Mouse (Mus musculus) liver, embryonic 14.5 days (tissue): ENCODE data around the gene Sh3bgr. TPM values are rescaled to one million over a fixed set of nuclear protein-coding genes. Genes with fewer than 3 reads are reported as not detected.

Experiments
- ATAC-seq: fragments of 200-750 bp; cut with Nextera tagmentation; 2 replicates; pipeline ENCODE4 v1.8.0; 2017; ENCODE audit warnings: moderate number of reproducible peaks, mild to moderate bottlenecking, moderate library complexity; ENCODE audit not compliant: insufficient read depth
- DNase-seq, 3 experiments: peaks; one replicate each; pipeline ENCODE4 v3.0.0-alpha.2; 2012 to 2013; ENCODE audit warnings: low read depth in 3 of 3, low spot score in 3 of 3
- H3K27ac ChIP-seq: fragments of 300-500 bp; sonication (generic); 2 replicates; pipeline ENCODE4 v1.5.1; 2014; ENCODE audit warnings: moderate library complexity, mild to moderate bottlenecking, control low read depth, inconsistent platforms
- H3K27me3 ChIP-seq: fragments of 300-500 bp; sonication (generic); 2 replicates; pipeline ENCODE4 v1.6.1; 2014; ENCODE audit warnings: mild to moderate bottlenecking, low read length, moderate library complexity; ENCODE audit not compliant: control insufficient read depth, insufficient read depth
- H3K36me3 ChIP-seq: fragments of 300-500 bp; sonication (generic); replicated peaks from 2 replicates; pipeline ENCODE4 v1.6.1; 2014; ENCODE audit warnings: low read depth; ENCODE audit not compliant: control insufficient read depth, insufficient read depth
- H3K4me1 ChIP-seq, 2 experiments: fragments of 200-500 bp in 1 of 2; fragments of 300-500 bp in 1 of 2; sonication (generic) in 1 of 2; replicated peaks; 2 replicates each; pipeline ENCODE4 v1.6.1; 2012 to 2014; ENCODE audit warnings: antibody characterized with exemption in 1 of 2, inconsistent platforms in 1 of 2, low read length in 1 of 2; ENCODE audit not compliant: control insufficient read depth in 2 of 2, insufficient read depth in 2 of 2
- H3K4me2 ChIP-seq: fragments of 300-500 bp; sonication (generic); 2 replicates; pipeline ENCODE4 v1.6.1; 2014; ENCODE audit warnings: low read depth, mild to moderate bottlenecking, control low read depth, moderate library complexity
- H3K4me3 ChIP-seq, 2 experiments: fragments of 200-500 bp in 1 of 2; fragments of 300-500 bp in 1 of 2; sonication (generic) in 1 of 2; 2 replicates each; pipeline ENCODE4 v1.5.1; 2012 to 2014; ENCODE audit warnings: low read depth in 2 of 2, low read length in 2 of 2, mild to moderate bottlenecking in 2 of 2, control low read depth in 1 of 2, inconsistent platforms in 1 of 2, moderate library complexity in 1 of 2; ENCODE audit not compliant: insufficient read depth in 1 of 2
- H3K9ac ChIP-seq: fragments of 300-500 bp; sonication (generic); replicated peaks from 2 replicates; pipeline ENCODE4 v1.6.1; 2014; ENCODE audit warnings: mild to moderate bottlenecking, control low read depth, moderate library complexity
- H3K9me3 ChIP-seq: fragments of 300-500 bp; sonication (generic); 2 replicates; pipeline ENCODE4 v1.6.1; 2016; ENCODE audit warnings: low read length, mixed read lengths; ENCODE audit not compliant: control insufficient read depth
- CTCF ChIP-seq: IDR thresholded peaks from 2 replicates; pipeline ENCODE4 v1.5.1; 2016; ENCODE audit warnings: antibody characterized with exemption, low read depth, control low read depth
- EP300 ChIP-seq: IDR thresholded peaks from 2 replicates; pipeline ENCODE4 v1.6.1; 2016; ENCODE audit warnings: antibody characterized with exemption, low read depth
- WGBS: fragments of 180-500 bp; shearing (Covaris S2); extraction: QIAGEN DNeasy Blood & Tissue Kit; methylation state at CpG from one replicate; pipeline ENCODE4 v1.1.7; 2014; ENCODE audit not compliant: insufficient replicate concordance; 5-methylcytosine and 5-hydroxymethylcytosine counted together
- polyA plus RNA-seq, 2 experiments: library from polyadenylated mRNA; depleted of rRNA in 1 of 2; stranded (reverse) in 1 of 2; unstranded in 1 of 2; fragments of >200 nt; fragmentation: Nextera tagmentation in 1 of 2; extraction: Ambion mirVana in 1 of 2; gene quantifications; 2 replicates each; pipeline versions ENCODE4 v1.2.1 to v1.2.3; 2012 to 2014

Sh3bgr gene
- polyA plus RNA-seq, 2 experiments, result 0.29 to 0.30 TPM

DNA sequence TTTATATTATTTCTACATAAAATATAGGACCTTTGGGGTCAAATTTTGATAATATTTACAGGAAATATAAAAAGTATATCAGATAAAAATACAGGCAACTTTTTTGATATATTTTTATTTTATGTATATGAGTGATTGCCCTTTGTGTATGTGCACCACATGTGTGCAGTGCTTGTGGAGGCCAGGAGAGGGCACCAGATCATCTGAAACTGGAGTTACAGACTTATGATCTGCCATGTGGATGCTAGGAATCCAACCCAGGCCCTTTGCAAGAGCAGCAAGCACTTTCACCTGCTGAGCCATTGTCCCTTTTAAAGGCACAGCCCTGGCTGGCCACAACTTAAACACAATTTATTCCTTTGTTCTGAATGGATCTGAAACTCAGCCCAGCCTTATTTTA lies 21.1 kb upstream of the Sh3bgr start:
- H3K36me3 ChIP-seq, result no peaks in the 10 kb centered on the region
- H3K4me1 ChIP-seq, result no peaks in the 10 kb centered on the region
- H3K4me2 ChIP-seq, result no peak overlapping the region
- no peak overlapping the region for H3K4me3 ChIP-seq
- H3K9ac ChIP-seq, result no peak overlapping the region
- no peak for ATAC-seq
- no peaks in the 10 kb centered on the region for H3K27me3 ChIP-seq
- no peak overlapping the region for H3K27ac ChIP-seq
- TF ChIP-seq CTCF (no peak), EP300 (no peak)
- no peak for DNase-seq
- H3K9me3 ChIP-seq, result no peaks in the 10 kb centered on the region; the same call in 1 of the 2 replicates

- Histone ChIP-seq H3K9me3 (no peaks in the 10 kb centered on the region), H3K4me1 (no peaks in the 10 kb centered on the region), H3K36me3 (no peaks in the 10 kb centered on the region), H3K27ac (no peak overlapping the region), H3K4me3 (no peak overlapping the region), H3K9ac (no peak overlapping the region), H3K4me2 (no peak overlapping the region), H3K27me3 (peaks cover 11% of the 10 kb centered on the region)
- TF ChIP-seq EP300 (no peak), CTCF (no peak)
- 67% methylated on average over 5 of the region's 5 CpGs for WGBS
- DNase-seq (no peak), ATAC-seq (no peak)
Measured at GRCm38 (mm10) chr16:96187619-96188018, 12.6 kb upstream of the Sh3bgr start.

DNA sequence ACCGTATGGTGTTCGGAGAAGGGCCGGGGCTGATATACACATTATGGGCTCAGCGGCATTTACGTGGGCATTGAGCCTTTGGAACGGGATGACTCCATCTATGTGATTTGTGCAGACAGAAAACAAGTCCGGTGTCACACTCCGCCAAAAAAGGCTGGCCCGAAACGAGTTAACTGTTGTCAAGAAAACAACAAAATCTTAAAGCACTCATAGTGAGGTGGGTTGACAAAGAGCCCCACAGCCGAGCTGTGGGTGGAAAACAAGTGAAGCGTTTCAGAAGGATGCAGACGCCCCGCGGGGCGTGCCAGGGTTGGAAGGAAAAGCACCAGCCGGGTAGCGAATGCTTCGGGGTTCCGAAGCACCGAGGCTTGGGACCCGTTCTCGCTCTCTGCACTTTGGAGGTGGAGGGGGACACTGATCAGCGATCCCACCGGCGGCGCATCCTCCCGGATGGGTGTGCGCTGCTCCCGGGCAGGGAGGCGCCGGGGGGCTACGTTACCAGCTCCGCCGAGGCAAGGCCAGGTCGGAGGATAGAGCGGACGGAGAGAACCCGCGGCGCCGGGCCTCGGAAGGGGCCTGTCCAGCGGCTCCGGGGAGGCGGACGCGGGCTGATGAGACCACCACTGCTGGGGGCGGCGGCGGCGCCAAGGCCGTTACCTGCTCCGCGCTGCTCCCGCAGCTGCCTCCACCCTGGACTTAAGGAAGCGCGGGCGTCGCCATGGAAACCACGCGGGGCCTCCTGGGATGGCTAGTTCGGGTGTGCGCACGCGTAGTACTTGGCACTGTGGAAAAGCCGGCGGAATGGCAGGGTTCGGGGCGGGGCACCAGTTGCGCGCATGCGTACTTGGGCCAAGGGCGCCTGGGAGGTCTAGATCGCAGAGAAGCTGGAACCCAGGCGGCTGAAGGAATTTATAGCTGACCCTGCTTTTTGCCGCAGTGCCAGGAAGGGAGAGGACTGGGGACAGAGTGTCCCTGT lies 8.4 kb upstream of the Sh3bgr start, which contains the start of gene Lca5l:
Gene Lca5l (minus strand): TSS at position 741 of the 976 bp plus-strand sequence.
- Histone ChIP-seq H3K9me3 (no peaks in the 10 kb centered on the region), H3K27ac (no peak within 1 kb of the TSS), H3K36me3 (no peaks in the 10 kb centered on the region), H3K9ac (peak within 1 kb of the TSS; percentile 48), H3K4me3 (peak within 1 kb of the TSS; percentile 56 to 80), H3K4me1 (no peaks in the 10 kb centered on the region), H3K4me2 (peak within 1 kb of the TSS; percentile 97), H3K27me3 (peaks cover 11% of the 10 kb centered on the region)
- DNase-seq, result peak; percentile 89
- peak; percentile 97 for ATAC-seq
- 2% methylated on average over 74 of the region's 77 CpGs for WGBS
- no peak for TF ChIP-seq EP300
- TF ChIP-seq CTCF, result no peak

GRCm38 (mm10) chr16:96200702-96201028 lies 415 bp downstream of the Sh3bgr start:
- Histone ChIP-seq H3K4me3 (no peak overlapping the region), H3K9ac (no peak overlapping the region), H3K36me3 (no peaks in the 10 kb centered on the region), H3K27me3 (peaks cover 3% of the 10 kb centered on the region; the same call in 1 of the 2 replicates), H3K4me1 (no peaks in the 10 kb centered on the region), H3K9me3 (no peaks in the 10 kb centered on the region), H3K4me2 (peak overlapping the region; percentile 44), H3K27ac (no peak overlapping the region)
- TF ChIP-seq EP300 (no peak), CTCF (no peak)
- DNase-seq, result no peak
- ATAC-seq, result no peak
- 54% methylated on average over 9 of the region's 9 CpGs for WGBS

DNA sequence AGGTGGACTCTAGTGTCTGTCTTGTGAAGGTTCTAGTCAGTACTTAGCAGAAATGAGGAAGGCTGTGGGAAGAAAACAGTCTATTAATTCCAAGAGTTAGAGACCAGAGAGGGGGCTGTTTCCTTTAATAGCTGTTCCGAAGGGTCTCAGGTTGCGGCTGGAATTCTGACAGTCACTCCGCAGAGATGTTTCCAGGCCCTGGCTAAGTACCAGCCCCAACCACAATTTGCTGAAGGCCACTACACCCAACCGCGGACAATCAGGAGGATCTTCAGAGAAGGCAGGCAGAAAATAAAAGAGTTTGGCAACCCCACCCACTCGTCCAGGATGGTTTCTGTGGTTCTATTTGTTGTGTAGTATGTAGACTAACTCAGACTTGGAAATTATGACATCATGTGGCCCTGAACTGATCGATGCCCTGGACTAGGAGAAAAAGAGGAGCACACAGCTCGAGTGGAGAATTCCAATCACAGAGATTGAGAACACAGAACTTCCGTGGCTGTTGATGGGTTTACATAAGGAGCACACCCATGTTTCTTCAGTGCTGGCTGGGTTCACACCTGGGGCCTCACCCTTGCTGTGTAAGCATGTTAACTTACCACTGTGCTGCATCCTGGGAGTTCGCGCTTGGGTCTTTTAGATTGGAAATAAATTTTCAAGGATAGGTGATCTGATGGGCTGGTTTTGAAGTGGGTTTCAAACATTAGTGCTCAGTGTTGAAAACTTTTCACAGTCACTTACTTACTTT lies 1.4 kb downstream of the Sh3bgr start:
- Histone ChIP-seq H3K4me2 (no peak overlapping the region), H3K4me1 (no peaks in the 10 kb centered on the region), H3K9me3 (no peaks in the 10 kb centered on the region), H3K27ac (no peak overlapping the region), H3K4me3 (no peak overlapping the region), H3K27me3 (peaks cover 3% of the 10 kb centered on the region; the same call in 1 of the 2 replicates), H3K9ac (no peak overlapping the region), H3K36me3 (no peaks in the 10 kb centered on the region)
- no peak for TF ChIP-seq CTCF
- DNase-seq (no peak), ATAC-seq (no peak)
- 60% methylated on average over 11 of the region's 11 CpGs for whole genome bisulfite sequencing
